In the genomic region with DNA sequence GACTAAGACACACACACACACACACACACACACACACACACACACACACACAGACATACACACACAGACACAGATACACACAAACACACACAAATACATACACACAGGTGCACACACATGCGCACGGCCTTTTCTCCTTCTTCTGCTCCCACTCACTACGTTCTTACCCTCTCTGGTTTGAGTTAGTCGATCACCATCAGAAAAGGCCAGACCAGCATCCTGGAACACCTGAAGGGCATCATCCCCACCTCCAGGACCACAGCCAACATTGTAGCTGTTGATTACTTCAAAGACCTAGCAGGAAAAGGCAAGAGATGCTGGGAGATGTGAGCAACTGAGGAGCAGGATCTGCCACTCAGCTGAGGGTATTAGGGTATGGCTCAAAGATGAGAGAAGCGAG, we compare ENCODE assay signal across 9 mouse cellular contexts. TPM values are rescaled to one million over a fixed set of nuclear protein-coding genes. Genes with fewer than 3 reads are reported as not detected.
"Had no signal": no experiment of that assay in that cellular context is flagged by ENCODE, and none has a peak within 500 bp of the region (broad histone marks: within the 10 kb centered on the region; RNA-seq: fewer than 3 reads in every experiment).

No protein-coding gene starts in this region.

RNA-seq across cellular contexts. Expression of a gene that starts 6.2 kb away (rescaled TPM):
- polyA plus RNA-seq: limb, embryonic 11.5 days; limb, embryonic 12.5 days; lung, embryonic 14.5 days; midbrain, embryonic 10.5 days; midbrain, embryonic 11.5 days; midbrain, embryonic 13.5 days; myocyte; neural tube, embryonic 11.5 days; neural tube, embryonic 12.5 days had no signal
